Mouse (Mus musculus): ENCODE measurements at regions not wholly inside any gene's neighbourhood (a gene's known extent, or its start where the extent isn't known, plus 50 kb on each side); places are given as distances from the start of the nearest gene placed in this dataset.

GRCm38 (mm10) chr13:85639376-85640229, 350.7 kb upstream of the Rasa1 start:
- peak; percentile 64 for DNase-seq

GRCm38 (mm10) chr13:85629506-85630175, 340.7 kb upstream of the Rasa1 start:
- DNase-seq = no peak

Data from embryo, embryonic 11 days (tissue).